Mouse (Mus musculus) stomach, postnatal 0 days (tissue): ENCODE data around the gene Fbxo8.

ENCODE experiments used
- CTCF ChIP-seq: IDR thresholded peaks from 2 replicates; pipeline ENCODE4 v1.5.1; 2016; ENCODE audit warnings: antibody characterized with exemption, low read depth, mild to moderate bottlenecking, moderate library complexity
- EP300 ChIP-seq: optimal IDR thresholded peaks from 2 replicates; pipeline ENCODE3; 2016; ENCODE audit warnings: antibody characterized with exemption

DNA sequence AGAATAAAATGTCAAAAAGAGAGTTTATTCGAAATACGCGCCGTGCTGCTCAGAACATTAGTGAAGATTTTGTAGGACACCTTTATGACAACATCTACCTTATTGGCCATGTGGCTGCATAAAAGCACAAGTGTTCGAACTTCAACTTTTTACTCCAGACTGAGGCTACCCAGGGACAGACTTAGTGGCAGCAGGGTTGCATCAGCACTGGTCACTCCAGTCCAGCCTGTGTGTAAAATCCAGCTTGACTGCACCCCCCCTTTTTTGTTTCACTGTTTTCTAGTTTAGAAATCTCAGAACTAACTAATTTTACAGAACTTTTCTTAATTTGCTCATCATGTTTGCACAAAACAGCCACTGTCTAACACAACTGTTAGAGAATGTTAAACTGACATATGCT, 40.6 kb downstream of the Fbxo8 start:
- TF ChIP-seq CTCF (no peak), EP300 (no peak)
